Mouse (Mus musculus) gastrocnemius, postnatal 25 days (tissue): ENCODE data around the gene Ccnl2. TPM values are rescaled to one million over a fixed set of nuclear protein-coding genes. Genes with fewer than 3 reads are reported as not detected.
"Not testable (repeated sequence)": the region's sequence is repeated elsewhere in the genome, so short reads cannot be mapped to it uniquely, and the experiment has no call there.

Experiments used
- DNase-seq: peaks from one replicate; pipeline ENCODE4 v3.0.0; 2022
- long read RNA-seq, 2 experiments: library from polyadenylated mRNA; stranded (forward); transcript quantifications; one replicate each; pipeline ENCODE4 v2.0.0; 2021
- total RNA-seq, 2 experiments: library from RNA; stranded (reverse); gene quantifications; 1 replicate in 1 of 2; 2 replicates in 1 of 2; pipeline ENCODE4 v1.2.3; 2021

Ccnl2 gene
- total RNA-seq = 10 to 100 TPM; 20.4 to 26.6 TPM
- long read RNA-seq, experiment 1, full-length matches to known transcripts = 9 of 27 reads
- long read RNA-seq, experiment 1, partial matches to known transcripts = 9 of 27 reads
- long read RNA-seq, experiment 1, other reads (novel, unspliced or antisense) = 9 of 27 reads
- long read RNA-seq, experiment 2, full-length matches to known transcripts = 17 of 45 reads
- long read RNA-seq, experiment 2, partial matches to known transcripts = 12 of 45 reads
- long read RNA-seq, experiment 2, other reads (novel, unspliced or antisense) = 16 of 45 reads

DNA sequence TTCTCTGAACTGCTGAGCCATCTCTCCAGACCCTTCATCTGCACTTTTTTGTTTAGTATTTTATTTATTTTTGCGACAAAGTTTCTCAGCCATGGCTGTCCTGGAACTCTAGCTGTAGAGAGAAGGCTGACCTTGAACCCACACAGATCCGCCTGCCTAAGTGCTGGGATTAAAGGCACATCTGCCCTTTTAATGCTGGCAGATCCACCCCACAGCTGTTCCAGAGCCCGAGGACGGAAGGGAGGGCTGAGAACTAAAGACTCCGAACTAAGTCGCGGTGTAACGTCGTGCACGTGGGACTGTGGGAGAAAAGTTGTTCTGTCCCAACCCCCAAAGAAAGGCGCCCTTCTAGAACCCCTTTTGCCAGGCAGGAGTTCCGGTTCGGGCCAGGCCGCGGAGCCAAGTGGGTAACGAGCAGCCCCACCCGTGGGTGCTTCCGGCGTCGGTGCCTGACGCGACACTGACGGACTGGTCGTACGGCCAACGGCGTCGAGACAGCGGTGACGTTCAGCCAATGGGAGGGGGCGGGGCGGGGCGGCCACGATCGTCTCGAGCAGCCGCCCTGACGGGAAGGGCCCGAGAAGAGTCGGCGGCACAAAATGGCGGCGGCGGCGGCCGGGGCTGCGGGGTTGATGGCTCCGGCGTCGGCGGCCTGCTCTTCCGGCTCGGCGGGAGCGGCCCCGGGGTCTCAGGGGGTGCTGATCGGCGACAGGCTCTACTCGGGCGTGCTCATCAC lies at the start of gene Ccnl2:
Gene Ccnl2 (plus strand): TSS at position 561 of the 736 bp plus-strand sequence.
- peak; percentile 95 for DNase-seq

DNA sequence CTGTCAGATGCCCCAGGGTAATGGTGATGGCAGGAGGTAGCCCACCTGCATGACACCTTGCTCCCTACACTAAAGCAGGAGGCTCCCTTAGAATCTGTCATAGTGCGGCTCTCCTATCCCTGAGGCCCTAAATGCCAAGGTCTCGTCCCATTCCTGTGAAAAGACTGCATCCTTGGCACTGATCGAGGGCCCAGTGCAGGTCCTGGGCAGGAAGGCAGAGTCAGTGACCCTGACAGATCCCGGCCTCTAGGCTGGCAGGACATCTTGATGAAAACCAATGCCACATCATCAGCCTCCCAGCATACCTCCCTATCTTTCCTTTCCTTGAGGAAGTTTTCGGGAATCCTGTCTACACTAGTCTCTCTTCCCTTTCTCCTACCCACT lies 42.8 kb upstream of the Ccnl2 start:
- DNase-seq = no peak

DNA sequence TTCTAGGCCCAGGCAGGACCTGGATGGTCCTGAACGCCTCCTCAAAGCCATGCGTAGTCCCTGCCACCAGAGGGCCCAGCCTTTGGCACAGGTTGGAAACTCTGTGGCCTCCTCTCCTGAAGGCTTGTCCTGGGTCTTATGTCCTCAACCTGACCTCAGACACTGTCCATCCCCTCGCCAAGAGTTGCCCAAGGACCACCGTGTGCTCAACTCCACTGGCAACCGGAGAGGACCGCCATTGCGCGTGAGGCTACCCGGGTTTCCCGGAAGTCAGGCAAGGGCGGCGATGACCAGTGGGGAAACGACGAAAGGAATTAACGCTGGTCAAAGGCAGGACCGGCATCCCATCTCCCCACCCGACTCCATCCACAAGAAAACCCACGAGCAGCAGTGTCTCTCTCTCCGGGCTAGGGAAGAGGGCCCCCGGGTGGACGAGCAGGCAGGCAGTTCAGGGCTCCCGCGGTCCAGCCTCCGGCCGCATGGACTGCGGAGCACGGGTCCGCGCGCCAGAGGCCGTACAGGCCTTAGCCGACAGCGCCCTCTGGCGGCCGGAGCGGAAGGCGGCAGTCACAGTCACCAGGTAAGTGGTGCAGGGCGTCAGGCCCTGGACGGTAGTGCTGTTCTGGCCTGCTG lies 42.3 kb upstream of the Ccnl2 start:
- DNase-seq = peak; percentile 86

GRCm38 (mm10) chr4:155770626-155771025 lies 41.7 kb upstream of the Ccnl2 start:
- DNase-seq = peak; percentile 80

- DNase-seq = no peak
These were observed 40.6 kb upstream of the Ccnl2 start for GRCm38 (mm10) chr4:155771706-155772105.

GRCm38 (mm10) chr4:155772786-155773185 lies 39.5 kb upstream of the Ccnl2 start:
- DNase-seq = no peak

DNA sequence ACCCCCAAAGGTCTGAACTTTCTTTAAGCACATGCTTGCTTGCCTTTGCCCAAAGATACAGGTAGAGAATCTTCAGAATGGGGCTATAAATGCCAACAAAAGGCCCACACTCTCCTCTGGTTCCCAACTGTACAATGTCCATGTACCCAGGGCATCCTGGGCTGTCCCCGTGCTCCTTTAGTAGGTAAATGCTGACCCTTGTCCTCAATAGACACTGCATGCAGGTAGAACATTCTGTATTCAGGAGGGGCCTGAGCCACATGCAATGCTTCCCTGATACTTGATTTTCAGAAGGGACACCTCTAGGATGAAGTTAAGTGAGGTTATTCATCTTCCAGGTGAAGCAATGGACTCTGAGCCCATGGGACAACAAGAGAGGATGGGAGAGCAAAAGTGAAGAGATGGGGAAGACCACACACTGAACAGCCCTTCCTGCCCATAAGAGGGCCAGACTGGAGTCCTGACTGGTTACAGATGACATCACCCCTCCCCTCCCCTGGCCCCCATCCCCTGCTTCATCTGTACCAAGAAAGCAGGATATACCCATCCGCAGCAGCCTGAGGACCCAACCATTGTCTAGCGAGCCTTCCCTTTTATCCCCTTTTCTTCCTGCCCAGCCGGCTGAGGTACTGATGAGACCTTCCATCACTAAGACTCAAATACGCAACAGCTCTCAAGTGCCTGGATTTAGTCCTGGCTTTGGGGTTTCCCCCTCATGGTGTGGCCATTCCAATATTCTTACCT lies 38.8 kb upstream of the Ccnl2 start:
- no peak for DNase-seq

- peak; percentile 87 for DNase-seq
These were observed 38.0 kb upstream of the Ccnl2 start, which contains the start of gene Vwa1 for GRCm38 (mm10) chr4:155774280-155774754. Gene Vwa1, minus strand, starts transcription at chr4:155774698.

DNA sequence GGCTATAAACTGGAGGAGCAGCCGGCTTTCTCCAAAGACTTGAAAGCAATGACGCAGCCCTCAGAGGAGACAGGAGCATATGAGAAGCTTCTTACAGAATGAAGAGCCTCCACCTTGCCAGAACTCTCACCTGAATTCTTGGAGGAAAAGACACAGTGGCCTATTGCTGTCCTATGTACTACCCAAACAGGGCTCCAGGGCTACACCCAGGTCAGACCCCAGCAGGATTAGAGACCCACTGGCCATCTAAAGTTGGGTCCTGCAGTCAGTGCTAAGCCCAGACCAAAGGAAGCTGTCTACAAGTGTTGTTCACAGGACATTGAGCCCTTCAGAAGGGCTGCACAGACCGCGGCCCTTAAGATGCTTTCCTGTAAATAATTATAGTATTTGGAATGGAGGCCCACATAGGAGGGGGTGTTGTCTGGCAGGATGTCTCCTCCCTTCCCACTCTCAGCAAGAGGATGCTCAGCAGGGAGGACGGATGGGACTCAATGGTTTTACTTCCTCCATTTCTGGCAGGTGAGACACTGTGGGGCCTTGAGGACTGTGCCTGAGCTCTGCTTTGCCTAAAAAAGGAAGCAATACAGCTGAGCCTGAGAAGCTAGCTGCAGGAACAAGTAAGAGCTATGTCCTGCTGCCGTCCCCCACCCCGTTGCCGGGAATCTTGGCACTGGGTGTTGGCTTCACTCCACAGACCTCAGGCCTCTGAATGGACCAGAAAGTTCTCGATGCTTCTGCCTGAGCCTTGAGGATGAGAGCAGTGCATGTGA lies 37.1 kb upstream of the Ccnl2 start:
- DNase-seq = peak; percentile 72

DNA sequence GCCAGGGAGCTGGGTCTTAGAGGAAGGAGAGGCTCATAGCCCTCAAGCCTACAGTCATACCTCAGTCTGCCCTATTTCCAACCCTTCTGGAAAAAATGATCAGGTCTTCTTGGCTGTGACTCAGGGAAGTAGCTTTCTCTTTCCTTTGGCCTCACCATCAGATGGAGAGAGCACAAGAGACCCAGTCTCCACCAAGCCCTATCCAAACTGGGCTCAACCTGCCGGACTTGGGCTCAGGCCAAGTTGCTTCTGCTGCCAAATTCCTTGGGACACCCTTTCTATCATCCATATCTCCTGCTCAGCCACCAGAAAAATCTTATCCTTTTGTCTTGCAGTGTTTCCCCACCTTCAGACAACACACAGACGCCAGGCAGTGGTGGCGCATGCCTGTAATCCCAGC lies 36.4 kb upstream of the Ccnl2 start:
- no peak for DNase-seq

DNA sequence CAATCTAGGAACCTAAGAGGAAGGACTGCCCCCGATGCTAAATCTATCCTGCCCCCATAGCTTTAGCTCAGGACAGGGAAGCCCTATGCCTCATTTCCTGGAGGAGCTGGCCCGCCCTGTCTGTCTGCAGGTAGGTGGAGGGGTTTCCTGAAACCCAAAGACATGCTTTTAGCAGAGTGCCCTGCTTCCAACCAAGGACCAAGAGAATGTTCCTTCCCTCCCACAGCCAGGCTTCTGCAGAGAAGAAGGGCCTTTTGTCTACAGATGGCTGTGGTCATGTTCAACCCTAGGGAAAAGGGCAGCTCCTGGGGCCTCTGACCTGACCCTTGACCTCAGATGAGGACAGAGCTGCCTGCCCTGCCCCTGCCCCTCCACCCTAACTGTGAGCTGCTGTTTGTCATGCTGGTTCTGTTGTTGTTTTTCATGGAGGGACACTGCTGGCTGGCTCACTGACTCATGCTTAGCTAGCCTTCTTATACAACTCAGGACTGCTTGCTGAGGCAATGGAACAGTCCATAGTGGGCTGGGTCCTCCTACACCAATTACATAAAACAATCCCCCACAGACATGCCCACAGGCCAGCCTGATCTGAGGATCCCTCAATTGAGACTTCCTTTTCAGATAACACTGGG lies 35.5 kb upstream of the Ccnl2 start:
- DNase-seq = no peak

DNA sequence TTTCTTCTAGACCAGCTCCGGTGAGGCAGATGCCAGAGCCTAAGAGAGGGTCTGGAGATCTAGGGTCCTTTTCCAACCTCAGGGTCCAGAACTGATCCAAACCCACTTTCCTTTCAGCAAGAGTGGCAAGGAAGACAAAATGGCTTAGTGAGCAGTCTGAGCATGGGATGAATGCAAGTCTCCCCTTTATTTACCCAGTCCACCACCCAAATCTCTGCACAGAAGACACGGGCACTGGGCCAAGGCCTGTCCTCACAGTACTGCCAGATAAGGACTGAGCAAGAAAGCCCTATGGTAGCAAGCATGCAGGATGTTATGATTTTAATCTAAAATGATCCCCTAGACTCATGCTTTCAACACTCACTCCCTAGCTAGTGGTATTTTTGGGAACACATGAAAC lies 34.5 kb upstream of the Ccnl2 start:
- no peak for DNase-seq

GRCm38 (mm10) chr4:155779498-155779897 lies 32.8 kb upstream of the Ccnl2 start:
- no peak for DNase-seq

GRCm38 (mm10) chr4:155780895-155781294 lies 31.4 kb upstream of the Ccnl2 start:
- DNase-seq = peak; percentile 94

DNA sequence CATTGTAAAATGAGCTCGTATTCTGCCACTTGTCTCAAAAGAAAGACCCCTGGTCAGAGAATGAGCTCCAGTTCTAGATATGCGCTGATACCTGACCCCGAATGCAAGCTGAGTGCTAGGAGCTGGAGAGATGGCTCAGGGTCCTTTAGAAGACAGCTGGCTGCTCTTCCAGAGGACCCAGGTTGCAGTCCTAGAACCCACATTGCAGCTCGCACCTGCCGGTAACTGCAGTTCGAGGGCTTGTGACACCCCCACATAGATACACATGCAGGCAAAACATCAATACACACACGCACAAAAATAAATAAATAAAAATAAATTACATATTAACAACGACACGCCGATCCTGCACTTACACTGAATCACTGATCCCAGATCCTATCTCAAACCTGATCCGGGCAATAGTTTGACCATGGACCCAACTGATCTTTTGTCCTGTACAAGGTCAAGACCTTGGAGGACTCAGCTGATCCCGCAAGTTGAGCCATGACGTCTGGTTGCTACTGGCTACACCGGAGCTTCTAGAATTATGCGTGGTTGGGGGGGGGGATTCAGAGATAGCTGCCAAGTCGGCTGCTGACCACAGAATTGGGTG lies 28.7 kb upstream of the Ccnl2 start:
- no peak for DNase-seq

DNA sequence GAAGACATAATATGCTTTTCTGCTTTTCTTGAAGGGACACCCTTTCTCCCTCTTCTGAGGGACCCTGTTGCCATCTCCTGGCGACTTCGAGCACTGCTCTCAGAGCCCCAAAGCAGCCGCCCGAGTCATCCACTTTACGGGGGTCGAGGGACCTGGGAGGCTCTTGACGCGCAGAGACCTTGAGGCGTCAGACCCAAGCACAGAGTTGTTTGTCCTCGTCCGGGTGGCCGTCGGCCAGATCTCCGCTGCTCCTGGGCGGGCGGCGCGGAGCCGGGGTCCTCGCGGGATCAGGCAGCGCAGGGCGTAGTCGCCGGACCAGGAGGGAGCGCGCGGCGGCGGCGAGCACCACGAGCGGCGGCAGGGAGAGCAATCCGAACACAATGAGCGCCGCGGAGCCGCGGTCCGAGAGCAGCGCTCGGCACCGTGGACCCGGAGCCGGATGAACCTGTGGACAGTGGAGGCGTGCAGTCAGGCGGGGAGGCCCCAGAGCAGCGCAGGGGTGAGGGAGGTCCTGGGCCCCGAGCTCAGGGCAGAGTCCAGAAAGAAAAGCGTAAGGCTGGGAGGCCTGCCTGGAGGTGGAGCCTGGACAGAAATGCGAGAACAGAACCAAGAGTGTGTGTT lies 28.1 kb upstream of the Ccnl2 start:
- peak; percentile 81 for DNase-seq

GRCm38 (mm10) chr4:155785246-155785645 lies 27.0 kb upstream of the Ccnl2 start:
- no peak for DNase-seq

DNA sequence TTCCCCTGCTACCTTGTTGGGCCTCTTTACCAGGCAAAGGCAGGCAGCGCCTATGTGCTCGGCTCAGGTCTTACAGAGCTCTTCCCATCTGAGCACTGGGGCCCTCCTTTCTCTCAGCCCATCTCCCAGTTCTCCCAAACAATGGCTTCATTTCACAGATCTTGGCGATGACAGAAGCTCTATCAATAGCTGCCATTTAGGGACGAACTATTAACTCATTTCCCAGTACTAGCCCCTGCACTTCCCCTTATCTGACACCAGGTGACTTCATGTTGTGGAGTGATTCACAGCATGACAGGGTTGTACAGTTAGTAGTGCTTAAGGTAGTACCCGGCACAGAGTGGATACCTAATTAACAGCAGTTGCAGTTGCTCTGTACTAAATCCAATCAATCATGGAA lies 26.5 kb upstream of the Ccnl2 start, which contains the start of gene Tmem88b:
Gene Tmem88b (minus strand): TSS at position 56 of the 400 bp plus-strand sequence.
- no peak for DNase-seq

- no peak for DNase-seq
These were observed 24.0 kb upstream of the Ccnl2 start for GRCm38 (mm10) chr4:155788300-155788699.

DNA sequence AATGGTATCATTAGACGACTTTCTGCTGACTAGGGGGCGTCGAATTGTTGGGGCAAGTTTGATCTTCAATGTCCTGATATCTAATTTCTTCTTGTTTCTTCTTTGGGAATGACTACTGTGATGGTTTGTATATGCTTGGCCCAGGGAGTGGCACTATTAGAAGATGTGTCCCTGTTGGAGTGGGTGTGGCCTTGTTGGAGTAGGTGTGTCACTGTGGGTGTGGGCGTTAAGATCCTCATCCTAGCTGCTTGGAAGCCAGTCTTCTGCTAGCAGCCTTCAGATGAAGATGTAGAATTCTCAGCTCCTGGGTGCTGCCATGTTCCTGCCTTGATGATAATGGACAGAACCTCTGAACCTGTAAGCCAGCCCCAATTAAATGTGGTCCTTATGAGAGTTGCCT lies 23.5 kb upstream of the Ccnl2 start:
- DNase-seq = not testable (repeated sequence)
